Mouse (Mus musculus): ENCODE results near the gene Lhpp. TPM values are rescaled to one million over a fixed set of nuclear protein-coding genes. Genes with fewer than 3 reads are reported as not detected.

The Lhpp gene
- total and polyA plus RNA-seq, 3 experiments, result 0.10 to 0.11 TPM; not detected in 1

- no peak for ATAC-seq (ENCODE audit: extremely low read depth, insufficient number of reproducible peaks, low FRiP score, poor library complexity, severe bottlenecking)
- H3K27me3 ChIP-seq (ENCODE audit: insufficient read depth, low read length), result peaks cover 26% of the 10 kb centered on the region
These were observed 9.5 kb upstream of the Lhpp start for GRCm38 (mm10) chr7:132600926-132601325.

GRCm38 (mm10) chr7:132604720-132605119 is 5.7 kb upstream of the Lhpp start:
- Histone ChIP-seq H3K9me3 (replicated peaks) (no peaks in the 10 kb centered on the region), H3K4me1 (ENCODE audit: insufficient read depth, low read depth, low read length) (no peaks in the 10 kb centered on the region), H3K4me3 (ENCODE audit: low read depth, low read length) (no peak overlapping the region), H3K36me3 (replicated peaks) (no peaks in the 10 kb centered on the region), H3K27me3 (ENCODE audit: insufficient read depth, low read length) (peaks cover 17% of the 10 kb centered on the region)
- ATAC-seq (ENCODE audit: extremely low read depth, insufficient number of reproducible peaks, low FRiP score, poor library complexity, severe bottlenecking) (no peak), DNase-seq (ENCODE audit: low spot score) (no peak)
- TF ChIP-seq TAL1 (conservative IDR thresholded peaks at IDR 0.05; ENCODE audit: low read depth, low read length) (no peak), CTCF (IDR thresholded peaks at IDR 0.05; ENCODE audit: low read depth, low read length) (no peak), GATA1 (IDR thresholded peaks at IDR 0.05; ENCODE audit: borderline replicate concordance, low read length) (no peak), GATA2 (IDR thresholded peaks at IDR 0.05; ENCODE audit: borderline replicate concordance, low read depth, low read length) (no peak), POLR2AphosphoS5 (IDR thresholded peaks at IDR 0.05; ENCODE audit: insufficient replicate concordance, low read depth, low read length) (no peak)

More at GRCm38 (mm10) chr7:132600926-132601325, 9.5 kb upstream of the Lhpp start:
- DNase-seq (ENCODE audit: low spot score), result no peak
- no peaks in the 10 kb centered on the region for H3K36me3 ChIP-seq (replicated peaks)
- TF ChIP-seq GATA2 (IDR thresholded peaks at IDR 0.05; ENCODE audit: borderline replicate concordance, low read depth, low read length), result no peak
- TF ChIP-seq TAL1 (conservative IDR thresholded peaks at IDR 0.05; ENCODE audit: low read depth, low read length), result no peak
- no peak for TF ChIP-seq GATA1 (IDR thresholded peaks at IDR 0.05; ENCODE audit: borderline replicate concordance, low read length)
- TF ChIP-seq POLR2AphosphoS5 (IDR thresholded peaks at IDR 0.05; ENCODE audit: insufficient replicate concordance, low read depth, low read length), result no peak
- no peak for TF ChIP-seq CTCF (IDR thresholded peaks at IDR 0.05; ENCODE audit: low read depth, low read length)
- H3K4me3 ChIP-seq (ENCODE audit: low read depth, low read length), result no peak overlapping the region
- no peaks in the 10 kb centered on the region; the same call in none of the 2 replicates for H3K4me1 ChIP-seq (ENCODE audit: insufficient read depth, low read depth, low read length)
- H3K9me3 ChIP-seq (replicated peaks), result peaks cover 6% of the 10 kb centered on the region; the same call in 1 of the 2 replicates

- peaks cover 5% of the 10 kb centered on the region for H3K4me1 ChIP-seq (ENCODE audit: insufficient read depth, low read depth, low read length)
- H3K27me3 ChIP-seq (ENCODE audit: insufficient read depth, low read length), result peaks cover 22% of the 10 kb centered on the region
- no peak for DNase-seq (ENCODE audit: low spot score)
- H3K4me3 ChIP-seq (ENCODE audit: low read depth, low read length), result no peak overlapping the region
- TF ChIP-seq POLR2AphosphoS5 (IDR thresholded peaks at IDR 0.05; ENCODE audit: insufficient replicate concordance, low read depth, low read length) (no peak), CTCF (IDR thresholded peaks at IDR 0.05; ENCODE audit: low read depth, low read length) (no peak), GATA1 (IDR thresholded peaks at IDR 0.05; ENCODE audit: borderline replicate concordance, low read length) (no peak), TAL1 (conservative IDR thresholded peaks at IDR 0.05; ENCODE audit: low read depth, low read length) (no peak), GATA2 (IDR thresholded peaks at IDR 0.05; ENCODE audit: borderline replicate concordance, low read depth, low read length) (no peak)
- no peak for ATAC-seq (ENCODE audit: extremely low read depth, insufficient number of reproducible peaks, low FRiP score, poor library complexity, severe bottlenecking)
- no peaks in the 10 kb centered on the region for H3K9me3 ChIP-seq (replicated peaks)
- H3K36me3 ChIP-seq (replicated peaks), result no peaks in the 10 kb centered on the region
These were observed 4.7 kb upstream of the Lhpp start for GRCm38 (mm10) chr7:132605689-132606088.

GRCm38 (mm10) chr7:132608316-132609020 is 2.0 kb upstream of the Lhpp start:
- DNase-seq (ENCODE audit: low spot score) (no peak), ATAC-seq (ENCODE audit: extremely low read depth, insufficient number of reproducible peaks, low FRiP score, poor library complexity, severe bottlenecking) (no peak)
- no peaks in the 10 kb centered on the region for H3K36me3 ChIP-seq (replicated peaks)
- H3K4me3 ChIP-seq (ENCODE audit: low read depth, low read length), result no peak overlapping the region
- H3K9me3 ChIP-seq (replicated peaks), result no peaks in the 10 kb centered on the region
- H3K27me3 ChIP-seq (ENCODE audit: insufficient read depth, low read length), result peaks cover 12% of the 10 kb centered on the region
- TF ChIP-seq GATA1 (IDR thresholded peaks at IDR 0.05; ENCODE audit: borderline replicate concordance, low read length) (no peak), TAL1 (conservative IDR thresholded peaks at IDR 0.05; ENCODE audit: low read depth, low read length) (no peak), CTCF (IDR thresholded peaks at IDR 0.05; ENCODE audit: low read depth, low read length) (no peak), POLR2AphosphoS5 (IDR thresholded peaks at IDR 0.05; ENCODE audit: insufficient replicate concordance, low read depth, low read length) (no peak), GATA2 (IDR thresholded peaks at IDR 0.05; ENCODE audit: borderline replicate concordance, low read depth, low read length) (no peak)
- H3K4me1 ChIP-seq (ENCODE audit: insufficient read depth, low read depth, low read length), result peaks cover 8% of the 10 kb centered on the region

GRCm38 (mm10) chr7:132611530-132611929 is 1.1 kb downstream of the Lhpp start:
- Histone ChIP-seq H3K36me3 (replicated peaks) (no peaks in the 10 kb centered on the region), H3K4me1 (ENCODE audit: insufficient read depth, low read depth, low read length) (peaks cover 8% of the 10 kb centered on the region), H3K4me3 (ENCODE audit: low read depth, low read length) (no peak overlapping the region), H3K27me3 (ENCODE audit: insufficient read depth, low read length) (peaks cover 8% of the 10 kb centered on the region; the same call in 1 of the 2 replicates), H3K9me3 (replicated peaks) (no peaks in the 10 kb centered on the region)
- no peak for TF ChIP-seq CTCF (IDR thresholded peaks at IDR 0.05; ENCODE audit: low read depth, low read length)
- TF ChIP-seq TAL1 (conservative IDR thresholded peaks at IDR 0.05; ENCODE audit: low read depth, low read length), result no peak
- TF ChIP-seq GATA1 (IDR thresholded peaks at IDR 0.05; ENCODE audit: borderline replicate concordance, low read length), result no peak
- DNase-seq (ENCODE audit: low spot score) (no peak), ATAC-seq (ENCODE audit: extremely low read depth, insufficient number of reproducible peaks, low FRiP score, poor library complexity, severe bottlenecking) (no peak)

GRCm38 (mm10) chr7:132615346-132615745 is 4.9 kb downstream of the Lhpp start:
- H3K9me3 ChIP-seq (replicated peaks), result no peaks in the 10 kb centered on the region
- TF ChIP-seq GATA1 (IDR thresholded peaks at IDR 0.05; ENCODE audit: borderline replicate concordance, low read length), result no peak
- no peak for TF ChIP-seq CTCF (IDR thresholded peaks at IDR 0.05; ENCODE audit: low read depth, low read length)
- TF ChIP-seq TAL1 (conservative IDR thresholded peaks at IDR 0.05; ENCODE audit: low read depth, low read length), result no peak
- no peak for TF ChIP-seq GATA2 (IDR thresholded peaks at IDR 0.05; ENCODE audit: borderline replicate concordance, low read depth, low read length)
- peaks cover 11% of the 10 kb centered on the region; the same call in 1 of the 2 replicates for H3K27me3 ChIP-seq (ENCODE audit: insufficient read depth, low read length)
- H3K4me3 ChIP-seq (ENCODE audit: low read depth, low read length), result no peak overlapping the region
- DNase-seq (ENCODE audit: low spot score) (no peak), ATAC-seq (ENCODE audit: extremely low read depth, insufficient number of reproducible peaks, low FRiP score, poor library complexity, severe bottlenecking) (no peak)
- H3K36me3 ChIP-seq (replicated peaks), result no peaks in the 10 kb centered on the region
- peaks cover 7% of the 10 kb centered on the region for H3K4me1 ChIP-seq (ENCODE audit: insufficient read depth, low read depth, low read length)

All from G1E (cell line).